Mouse (Mus musculus) liver, embryonic 15.5 days (tissue): ENCODE measurements around the gene Nlgn1. TPM values are rescaled to one million over a fixed set of nuclear protein-coding genes. Genes with fewer than 3 reads are reported as not detected.

Source experiments
- ATAC-seq: fragments of 200-750 bp; cut with Nextera tagmentation; 2 replicates; pipeline ENCODE4 v1.8.0; 2017; ENCODE audit warnings: moderate number of reproducible peaks, mild to moderate bottlenecking, moderate library complexity; ENCODE audit not compliant: insufficient read depth
- H3K27ac ChIP-seq: fragments of 300-500 bp; sonication (generic); replicated peaks from 2 replicates; pipeline ENCODE4 v1.5.1; 2015; ENCODE audit warnings: mild to moderate bottlenecking, inconsistent platforms
- H3K27me3 ChIP-seq: fragments of 300-500 bp; sonication (generic); 2 replicates; pipeline ENCODE4 v1.6.1; 2015; ENCODE audit warnings: mild to moderate bottlenecking, inconsistent platforms
- H3K36me3 ChIP-seq: fragments of 300-500 bp; sonication (generic); replicated peaks from 2 replicates; pipeline ENCODE4 v1.6.1; 2015; ENCODE audit warnings: moderate library complexity, mild to moderate bottlenecking, inconsistent platforms
- H3K4me1 ChIP-seq: fragments of 300-500 bp; sonication (generic); replicated peaks from 2 replicates; pipeline ENCODE4 v1.6.1; 2015; ENCODE audit warnings: inconsistent platforms
- H3K4me2 ChIP-seq: fragments of 300-500 bp; sonication (generic); 2 replicates; pipeline ENCODE4 v1.6.1; 2015; ENCODE audit warnings: moderate library complexity, mild to moderate bottlenecking, inconsistent platforms
- H3K4me3 ChIP-seq: fragments of 300-500 bp; sonication (generic); replicated peaks from 2 replicates; pipeline ENCODE4 v1.5.1; 2015; ENCODE audit warnings: mild to moderate bottlenecking, inconsistent platforms
- H3K9ac ChIP-seq: fragments of 300-500 bp; sonication (generic); 2 replicates; pipeline ENCODE4 v1.6.1; 2015; ENCODE audit warnings: moderate library complexity, mild to moderate bottlenecking, inconsistent platforms
- H3K9me3 ChIP-seq: fragments of 300-500 bp; sonication (generic); replicated peaks from 2 replicates; pipeline ENCODE4 v1.6.1; 2016; ENCODE audit warnings: inconsistent platforms
- WGBS: fragments of 180-500 bp; shearing (Covaris S2); methylation state at CpG from one replicate; pipeline ENCODE4 v1.1.7; 2015; ENCODE audit warnings: mixed read lengths; ENCODE audit not compliant: insufficient replicate concordance; 5-methylcytosine and 5-hydroxymethylcytosine counted together
- polyA plus RNA-seq: library from polyadenylated mRNA; unstranded; fragments of >200 nt; fragmentation: Nextera tagmentation; extraction: Ambion mirVana; gene quantifications from 2 replicates; pipeline ENCODE4 v1.2.1, GENCODE M21; 2015

The Nlgn1 gene
- polyA plus RNA-seq, 1 experiment from 2014 or later = 0.05 TPM

GRCm38 (mm10) chr3:25447181-25447580, 885.1 kb downstream of the Nlgn1 start:
- H3K4me3 ChIP-seq = no peak overlapping the region
- no peak overlapping the region for H3K4me2 ChIP-seq
- no peak overlapping the region for H3K27ac ChIP-seq
- no peaks in the 10 kb centered on the region for H3K9me3 ChIP-seq
- H3K27me3 ChIP-seq = no peaks in the 10 kb centered on the region
- no peak overlapping the region for H3K9ac ChIP-seq
- 42% methylated on average over 1 of the region's 1 CpGs for WGBS
- H3K4me1 ChIP-seq = no peaks in the 10 kb centered on the region
- ATAC-seq = no peak
- H3K36me3 ChIP-seq = no peaks in the 10 kb centered on the region

GRCm38 (mm10) chr3:25443657-25444056, 888.6 kb downstream of the Nlgn1 start:
- WGBS = 44% methylated on average over 3 of the region's 3 CpGs
- H3K27me3 ChIP-seq = no peaks in the 10 kb centered on the region
- no peak for ATAC-seq
- H3K36me3 ChIP-seq = no peaks in the 10 kb centered on the region
- no peak overlapping the region for H3K4me3 ChIP-seq
- H3K27ac ChIP-seq = no peak overlapping the region
- H3K9ac ChIP-seq = no peak overlapping the region
- H3K9me3 ChIP-seq = no peaks in the 10 kb centered on the region
- no peak overlapping the region for H3K4me2 ChIP-seq
- no peaks in the 10 kb centered on the region for H3K4me1 ChIP-seq

- Histone ChIP-seq H3K4me1 (no peaks in the 10 kb centered on the region), H3K9ac (no peak overlapping the region), H3K27ac (no peak overlapping the region), H3K36me3 (no peaks in the 10 kb centered on the region), H3K9me3 (no peaks in the 10 kb centered on the region), H3K27me3 (no peaks in the 10 kb centered on the region), H3K4me2 (no peak overlapping the region), H3K4me3 (no peak overlapping the region)
- WGBS = 70% methylated on average over 1 of the region's 1 CpGs
- ATAC-seq = no peak
Measured at GRCm38 (mm10) chr3:25442617-25443016, 889.6 kb downstream of the Nlgn1 start.

GRCm38 (mm10) chr3:25426931-25427330, 905.3 kb downstream of the Nlgn1 start:
- H3K36me3 ChIP-seq = no peaks in the 10 kb centered on the region
- no peak overlapping the region for H3K4me3 ChIP-seq
- H3K4me2 ChIP-seq = no peak overlapping the region
- H3K4me1 ChIP-seq = no peaks in the 10 kb centered on the region
- no peaks in the 10 kb centered on the region for H3K27me3 ChIP-seq
- no peak for ATAC-seq
- H3K9me3 ChIP-seq = no peaks in the 10 kb centered on the region
- H3K9ac ChIP-seq = no peak overlapping the region
- no peak overlapping the region for H3K27ac ChIP-seq

GRCm38 (mm10) chr3:25412003-25412402, 920.3 kb downstream of the Nlgn1 start:
- ATAC-seq = no peak
- Histone ChIP-seq H3K27ac (no peak overlapping the region), H3K27me3 (no peaks in the 10 kb centered on the region), H3K4me2 (no peak overlapping the region), H3K9me3 (no peaks in the 10 kb centered on the region), H3K4me3 (no peak overlapping the region), H3K4me1 (no peaks in the 10 kb centered on the region), H3K36me3 (no peaks in the 10 kb centered on the region), H3K9ac (no peak overlapping the region)
- WGBS = 59% methylated on average over 4 of the region's 4 CpGs
